Mouse (Mus musculus): ENCODE results near the gene Ackr1.
A peak's percentile ranks its signal among the peaks of the same experiment; 100 is the strongest.
"Not testable (repeated sequence)": the region's sequence is repeated elsewhere in the genome, so short reads cannot be mapped to it uniquely, and the experiment has no call there.

The Ackr1 gene

DNA sequence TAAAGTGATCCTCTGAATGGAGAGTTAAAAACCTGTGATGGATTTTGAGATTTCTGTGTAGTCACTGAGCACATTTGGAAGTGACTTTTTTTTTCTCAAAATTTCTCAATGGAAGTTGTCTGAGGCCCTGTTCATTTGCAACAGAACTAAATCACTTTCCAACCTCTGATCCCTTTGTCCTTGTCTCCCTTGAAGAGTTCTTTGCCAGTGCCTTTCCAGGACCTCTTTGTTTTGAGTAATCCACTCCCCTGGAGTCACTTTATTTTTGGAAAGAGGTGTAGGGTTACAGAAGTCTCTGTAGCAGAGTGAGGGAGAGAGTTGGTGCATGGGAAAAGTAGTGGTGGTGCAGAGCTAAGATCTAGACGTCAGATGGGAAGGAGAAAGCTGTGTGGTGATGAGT is 15.0 kb upstream of the Ackr1 start:
- no peak for DNase-seq

DNA sequence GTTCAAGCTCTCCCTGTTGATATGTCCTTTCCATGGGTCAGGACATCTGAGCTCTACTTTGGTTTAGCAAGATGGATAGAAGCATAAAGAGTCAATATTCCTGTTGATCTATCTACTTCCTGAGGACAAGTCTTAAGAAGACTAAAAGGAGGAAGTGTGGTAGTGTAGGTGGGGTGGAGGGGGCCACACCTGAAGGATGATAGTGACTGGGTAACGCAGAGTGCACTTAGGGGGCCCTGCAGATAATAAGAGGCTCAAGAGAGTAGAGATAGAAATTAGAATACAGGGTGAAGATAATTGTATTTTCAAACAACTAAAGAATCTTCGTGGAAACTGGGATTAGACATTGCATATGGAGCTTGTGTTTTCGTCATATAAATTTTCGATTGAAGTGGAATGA is 11.6 kb upstream of the Ackr1 start:
- DNase-seq: no peak

DNA sequence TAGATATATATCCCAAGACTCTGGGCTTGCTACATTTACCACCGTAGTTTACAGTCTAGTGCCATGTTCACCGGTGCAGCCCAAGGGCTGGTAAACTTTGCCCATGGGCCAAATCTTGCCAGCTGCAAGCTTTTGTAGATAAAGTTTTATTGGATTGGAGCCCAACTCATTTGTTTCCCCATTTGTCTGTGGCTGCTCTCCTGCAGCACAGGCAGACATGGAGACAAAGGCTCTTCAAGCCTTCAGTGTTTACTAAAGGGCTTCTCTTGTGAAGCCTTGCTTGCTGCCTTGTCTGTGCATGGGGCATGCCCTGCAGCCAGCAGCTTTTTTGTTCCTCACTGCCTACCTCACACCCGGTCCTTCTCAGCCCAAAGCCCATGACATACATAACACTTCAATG is 10.4 kb upstream of the Ackr1 start:
- no peak for DNase-seq

DNA sequence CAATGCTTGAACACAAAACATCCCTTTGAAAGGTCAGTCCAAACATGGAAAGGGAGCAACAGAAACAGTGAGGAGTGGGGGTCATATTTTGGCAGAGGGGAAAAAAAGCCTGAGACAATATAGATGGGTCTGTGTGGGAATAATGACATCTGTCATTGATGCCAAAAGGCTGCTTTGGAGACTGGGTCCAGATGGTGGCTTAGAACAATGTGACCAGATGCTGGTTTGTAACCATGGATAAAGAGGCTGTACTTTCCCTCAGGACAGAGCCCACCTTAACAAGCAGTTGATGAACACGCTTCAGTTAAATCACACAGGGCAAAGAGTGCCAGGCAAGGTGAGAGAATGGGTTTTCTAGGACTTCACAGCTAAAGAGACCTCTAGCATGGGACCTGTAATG is 8.9 kb upstream of the Ackr1 start:
- DNase-seq: no peak

DNA sequence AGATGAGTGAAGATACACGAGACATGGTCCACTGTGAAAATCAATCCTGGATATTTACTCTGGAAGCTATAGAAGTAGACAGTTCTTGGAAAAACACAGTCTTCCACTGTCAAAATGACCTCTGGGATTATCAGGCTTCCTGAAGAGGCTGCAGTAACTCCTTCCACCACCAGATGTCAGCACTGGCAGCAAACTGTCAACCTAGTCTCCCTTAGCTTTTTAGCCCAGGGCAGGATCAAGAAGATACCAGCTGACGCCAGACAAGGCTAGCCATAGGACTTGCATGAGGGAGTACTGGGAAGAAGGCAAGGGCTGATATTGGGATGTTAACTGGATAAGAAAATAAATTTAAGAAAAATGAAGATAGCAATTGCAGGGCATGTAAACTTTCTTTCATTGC is 6.0 kb upstream of the Ackr1 start:
- peak; percentile 75 for DNase-seq

DNA sequence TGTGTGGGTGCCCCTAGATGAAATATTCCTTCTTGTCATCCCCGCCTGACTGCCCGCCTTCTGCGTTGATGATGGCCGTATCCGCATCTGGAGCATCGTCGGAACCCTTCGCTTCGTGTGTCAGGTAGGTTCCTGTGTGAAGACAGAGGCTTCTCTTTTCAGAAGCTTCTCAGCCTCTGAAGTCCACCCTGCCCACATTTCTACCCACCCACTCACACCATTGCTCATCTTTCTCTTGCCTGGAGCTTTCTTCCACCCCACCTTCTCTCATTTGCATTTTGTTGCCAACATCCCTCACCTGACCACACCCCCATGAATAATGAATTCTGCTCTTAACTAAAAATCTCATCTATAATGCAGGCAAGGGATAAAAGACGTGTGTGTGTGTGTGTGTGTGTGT is 3.5 kb upstream of the Ackr1 start:
- peak; percentile 25 for DNase-seq

DNA sequence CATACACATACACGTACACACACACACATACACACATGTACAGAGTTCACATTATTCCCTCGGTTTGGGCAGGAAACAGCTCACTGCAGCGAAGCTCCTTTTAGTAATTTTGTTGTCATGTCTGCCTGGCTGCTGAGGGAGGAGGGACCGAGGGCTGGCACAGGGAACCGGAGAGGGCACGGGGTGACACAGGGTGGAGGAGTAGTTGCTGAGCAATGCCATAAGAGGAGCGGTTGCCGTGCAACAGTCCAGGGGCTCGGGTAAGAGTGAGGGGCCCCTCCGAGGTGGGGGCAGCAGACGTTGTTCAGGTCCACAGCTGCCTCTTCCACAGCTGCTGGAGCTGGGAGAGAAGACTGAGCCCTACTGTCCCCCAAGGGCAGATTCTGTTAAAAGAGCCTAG is 2.4 kb upstream of the Ackr1 start:
- DNase-seq: no peak

DNA sequence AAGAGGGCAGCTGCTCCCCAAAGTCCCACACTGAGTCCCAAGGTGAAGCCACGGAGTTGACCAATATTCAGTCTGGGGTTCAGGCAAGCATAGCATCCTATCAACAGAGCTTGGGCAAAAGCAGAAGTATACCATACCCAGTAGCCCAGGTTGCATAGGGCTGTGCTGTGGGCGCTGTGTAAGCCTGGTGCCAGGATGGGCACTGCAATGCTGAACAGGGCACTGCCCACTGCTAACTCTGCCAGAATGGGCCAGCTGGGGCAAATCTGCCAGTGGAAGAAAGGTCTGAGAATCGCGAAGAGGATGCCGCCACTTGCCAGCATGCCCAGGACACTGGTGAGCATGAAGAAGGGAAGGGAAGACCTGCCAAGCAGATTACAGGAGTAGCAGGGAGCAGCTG is 1.1 kb downstream of the Ackr1 start:
- peak; percentile 52 for DNase-seq

DNA sequence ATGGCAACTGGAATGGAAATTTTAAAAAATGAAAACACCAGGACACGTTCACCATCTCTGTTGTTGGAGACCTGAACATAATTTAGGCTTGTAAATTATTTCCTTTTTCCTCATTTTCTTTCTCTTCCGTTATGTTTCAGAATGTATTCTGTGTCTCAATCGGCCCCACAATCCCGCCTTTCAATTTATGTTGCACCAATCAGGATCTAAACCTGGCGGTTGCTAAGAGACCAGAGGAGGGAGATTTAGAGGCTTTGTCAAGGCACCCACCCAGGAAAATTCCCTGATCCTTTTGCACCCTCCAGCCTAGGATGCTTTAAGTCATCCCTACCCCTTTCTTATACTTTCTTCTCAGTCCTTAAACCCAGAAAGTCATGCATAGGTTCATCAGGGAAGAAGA is 3.8 kb downstream of the Ackr1 start:
- no peak for DNase-seq

DNA sequence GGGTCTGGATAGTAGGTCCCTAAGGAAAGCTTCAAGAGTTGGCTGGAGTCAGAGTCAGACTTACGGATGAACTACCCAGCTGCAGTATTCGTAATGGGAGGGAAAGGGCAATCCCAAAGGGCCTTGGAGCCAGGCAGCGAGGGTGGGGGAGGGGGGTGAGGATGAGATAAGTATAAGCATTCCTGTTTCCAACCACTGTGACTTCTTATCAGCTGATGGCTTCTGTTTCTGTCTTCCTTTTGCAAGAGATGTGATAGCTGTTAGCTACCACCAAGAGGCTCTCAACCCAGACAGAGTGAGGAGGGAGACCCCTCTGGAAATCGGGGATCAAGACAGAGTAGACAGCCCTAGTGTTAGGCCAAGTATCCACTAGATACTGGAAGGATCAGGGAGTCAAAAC is 4.4 kb downstream of the Ackr1 start:
- DNase-seq: no peak

DNA sequence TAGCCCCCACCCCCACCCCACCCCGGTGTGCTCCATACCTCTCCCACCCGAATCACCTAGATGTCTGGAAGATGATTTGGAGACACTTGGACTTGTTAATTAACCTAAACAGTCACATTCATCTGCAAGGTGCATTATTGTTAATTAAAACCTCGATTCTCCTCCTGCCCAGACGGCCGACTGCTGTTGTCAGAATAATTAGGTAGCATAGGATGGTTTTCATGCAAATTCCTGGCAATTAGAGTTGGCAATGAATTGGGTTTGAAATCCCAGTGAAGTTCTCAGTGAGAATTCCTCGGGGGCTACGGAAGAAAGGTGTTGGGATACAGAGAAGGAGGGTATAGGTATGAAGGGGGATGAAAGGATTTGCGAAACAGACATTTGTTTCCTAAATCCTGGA is 5.1 kb downstream of the Ackr1 start:
- no peak for DNase-seq

DNA sequence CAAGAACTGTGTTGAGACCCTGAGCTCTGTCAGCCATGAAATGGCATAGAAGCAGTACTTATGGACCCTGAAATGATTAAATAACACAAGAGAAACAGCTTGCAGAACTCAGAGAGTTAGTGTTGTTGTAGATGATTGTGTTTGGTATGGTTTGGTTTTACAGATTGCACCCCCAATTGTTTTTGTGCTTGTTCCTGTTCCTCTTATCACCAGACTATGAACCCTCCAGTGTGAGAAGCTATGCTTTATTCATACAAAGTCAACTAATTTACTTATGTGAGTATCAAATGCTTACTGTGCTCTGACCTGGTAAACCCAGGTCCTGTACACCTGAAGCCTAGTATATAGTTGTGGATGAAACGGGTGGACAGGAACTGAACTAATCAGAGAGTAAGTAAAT is 7.0 kb downstream of the Ackr1 start:
- no peak for DNase-seq

DNA sequence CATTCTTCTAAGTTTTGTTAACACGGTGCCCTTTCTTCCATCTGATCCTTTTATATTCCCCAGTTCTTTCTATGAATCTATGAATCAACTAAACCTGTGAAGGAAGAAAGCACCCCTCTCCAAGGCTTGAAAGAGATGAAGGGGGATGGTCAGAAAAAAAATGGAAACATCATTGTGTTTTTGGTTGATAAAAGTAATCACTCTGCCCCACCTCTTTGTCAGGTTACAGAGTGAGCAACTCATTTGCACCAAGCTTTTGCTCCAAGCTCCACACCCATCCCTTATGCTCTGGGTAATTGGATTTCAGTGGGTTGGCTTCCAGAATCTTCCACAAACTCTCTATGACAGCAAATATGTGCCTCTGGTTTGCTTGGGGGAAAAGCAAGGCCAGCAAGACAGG is 8.2 kb downstream of the Ackr1 start:
- no peak for DNase-seq

DNA sequence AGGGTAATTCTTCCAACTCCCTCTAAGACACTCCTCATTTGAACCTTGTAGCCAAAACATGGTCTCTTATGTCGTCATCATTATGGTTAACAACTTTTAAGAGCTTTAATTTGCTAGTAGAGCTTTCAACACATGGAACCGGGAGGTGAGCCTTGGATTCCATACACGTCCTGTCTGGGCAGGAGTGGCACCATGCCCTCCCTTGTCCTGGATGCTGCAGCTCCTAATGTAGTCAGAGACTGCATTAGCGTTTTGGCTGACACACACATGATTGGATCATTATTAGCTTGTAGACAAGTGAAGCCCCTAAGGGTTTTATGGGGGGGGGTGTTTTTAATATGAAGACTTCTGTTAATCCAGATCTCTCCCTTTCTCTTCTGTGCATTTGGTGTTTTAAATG is 8.6 kb downstream of the Ackr1 start:
- DNase-seq: no peak

DNA sequence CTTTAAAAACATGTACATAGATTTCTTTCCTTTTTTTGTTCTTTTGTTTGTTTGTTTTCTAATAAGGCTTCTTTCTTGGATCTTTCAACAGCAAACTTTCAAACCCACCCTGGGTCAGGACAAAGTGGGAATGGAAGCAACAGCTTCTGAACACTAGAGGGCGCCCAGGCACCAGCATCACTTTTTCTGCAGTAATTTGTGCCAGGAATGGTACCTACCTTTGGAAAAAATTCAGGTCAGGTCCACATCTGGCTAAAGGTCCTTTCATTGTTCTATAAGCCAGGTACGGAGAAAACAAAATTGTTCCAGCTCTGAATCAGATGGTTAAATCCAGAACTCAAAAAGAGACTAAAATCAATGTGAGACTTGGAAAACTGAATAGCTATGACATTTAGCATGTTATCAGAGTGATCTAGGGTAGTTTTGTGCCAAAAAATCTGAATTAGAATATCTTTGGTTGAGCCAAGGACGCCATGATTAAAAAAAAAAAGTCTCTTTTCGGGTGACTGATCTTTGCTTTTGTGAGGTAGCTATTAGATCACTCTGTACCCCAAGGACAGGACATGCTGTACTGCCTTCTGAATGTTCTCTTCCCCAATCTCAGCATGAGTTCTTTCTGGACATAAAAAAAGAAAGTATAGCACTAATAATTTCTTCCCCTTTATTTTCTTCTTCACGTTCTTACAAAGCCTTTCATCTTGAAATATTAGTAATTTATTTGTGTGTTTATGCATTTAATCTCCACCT is 9.5 kb downstream of the Ackr1 start:
- peak; percentile 44 for DNase-seq

DNA sequence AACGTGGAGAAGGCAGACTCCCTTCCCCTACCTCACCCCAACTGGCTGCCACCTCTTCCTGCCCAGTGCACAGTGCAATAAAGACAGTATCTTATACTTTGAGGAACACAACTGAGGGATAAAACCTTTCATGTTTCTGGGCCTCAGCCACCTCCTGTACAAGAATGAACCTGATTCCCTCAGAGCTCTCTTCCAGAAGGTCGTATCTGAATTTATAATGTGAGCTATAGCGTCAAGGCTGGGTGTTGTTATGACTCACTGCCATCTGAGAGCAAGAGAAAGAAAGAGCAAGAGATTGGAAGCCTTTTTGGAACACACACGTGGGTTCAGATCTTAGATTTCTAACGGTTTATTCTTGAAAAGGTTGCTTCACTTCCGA is 11.3 kb downstream of the Ackr1 start:
- no peak for DNase-seq

DNA sequence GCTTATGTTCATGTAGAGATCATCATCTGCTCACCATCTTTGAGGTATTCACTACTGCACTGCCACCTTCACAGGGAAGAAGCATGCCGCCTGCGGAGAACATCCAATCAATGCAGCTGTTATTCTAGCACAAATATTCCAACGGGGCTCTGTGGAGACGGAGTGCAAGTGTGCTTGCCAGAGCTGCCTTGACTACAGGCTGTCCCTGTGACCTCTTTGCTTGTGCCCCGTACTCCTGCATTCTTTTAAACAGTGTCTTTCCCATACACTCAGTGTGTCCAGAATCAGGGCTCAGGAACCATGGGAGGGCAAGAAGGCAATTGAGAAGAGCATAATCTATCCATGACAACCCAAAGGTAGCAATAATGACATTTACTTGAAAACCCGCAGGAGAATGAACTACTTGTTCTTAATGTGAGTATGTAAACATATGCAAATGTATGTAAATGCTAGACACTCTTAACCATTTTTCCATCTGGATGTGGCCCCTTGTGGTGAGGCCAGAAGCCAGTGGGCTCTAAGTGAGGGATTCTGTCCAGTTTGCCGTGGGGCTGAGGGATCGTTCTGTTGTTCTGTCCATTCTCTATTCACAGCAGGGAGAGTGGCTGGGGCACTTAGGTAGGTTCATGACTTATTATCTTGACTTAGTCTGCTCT is 11.8 kb downstream of the Ackr1 start:
- DNase-seq: no peak

DNA sequence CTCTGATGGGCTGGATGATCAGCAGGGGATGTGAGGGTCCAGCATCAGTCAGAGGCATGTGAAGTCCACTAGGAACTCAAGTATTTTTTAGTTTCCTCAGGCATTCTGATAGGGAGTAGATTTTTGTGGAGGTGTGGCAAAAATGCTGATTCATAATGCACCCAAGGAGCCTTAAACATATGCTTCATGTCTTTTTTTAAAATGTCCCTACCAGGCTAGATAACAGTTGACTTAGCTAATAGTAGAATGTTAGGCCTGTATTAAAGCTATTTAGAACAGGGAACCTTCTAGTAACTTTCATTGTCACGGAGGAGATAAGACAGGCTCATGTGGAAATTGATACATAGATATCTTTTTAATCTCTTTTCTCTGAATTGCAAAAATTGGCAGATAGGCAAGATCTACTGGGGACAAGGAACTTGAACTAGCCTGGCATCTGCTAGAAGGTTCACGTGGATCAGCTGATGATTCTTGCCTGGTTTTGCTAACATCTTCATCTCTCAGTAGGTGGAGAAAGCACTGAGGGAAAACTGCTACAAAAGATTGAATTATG is 15.5 kb downstream of the Ackr1 start:
- no peak for DNase-seq

DNA sequence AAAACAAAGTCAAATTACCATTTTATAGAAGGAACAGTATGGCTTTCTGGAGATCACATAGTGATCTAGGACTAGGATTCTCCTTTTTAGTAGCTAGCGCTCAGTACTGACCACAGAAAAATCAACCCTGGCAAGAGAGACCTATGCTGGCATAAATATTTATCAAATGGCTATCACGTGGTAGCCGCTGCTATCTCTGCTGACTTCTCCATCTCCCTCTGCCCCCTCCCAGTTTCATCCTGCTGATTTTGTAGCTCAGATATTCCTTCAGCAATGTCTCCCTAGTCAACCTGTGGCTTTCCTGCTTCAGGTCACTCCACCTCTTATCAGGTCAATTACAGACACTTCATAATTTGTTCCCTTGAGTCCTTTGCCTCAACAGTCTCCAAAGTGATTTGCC is 17.8 kb downstream of the Ackr1 start:
- no peak for DNase-seq

DNA sequence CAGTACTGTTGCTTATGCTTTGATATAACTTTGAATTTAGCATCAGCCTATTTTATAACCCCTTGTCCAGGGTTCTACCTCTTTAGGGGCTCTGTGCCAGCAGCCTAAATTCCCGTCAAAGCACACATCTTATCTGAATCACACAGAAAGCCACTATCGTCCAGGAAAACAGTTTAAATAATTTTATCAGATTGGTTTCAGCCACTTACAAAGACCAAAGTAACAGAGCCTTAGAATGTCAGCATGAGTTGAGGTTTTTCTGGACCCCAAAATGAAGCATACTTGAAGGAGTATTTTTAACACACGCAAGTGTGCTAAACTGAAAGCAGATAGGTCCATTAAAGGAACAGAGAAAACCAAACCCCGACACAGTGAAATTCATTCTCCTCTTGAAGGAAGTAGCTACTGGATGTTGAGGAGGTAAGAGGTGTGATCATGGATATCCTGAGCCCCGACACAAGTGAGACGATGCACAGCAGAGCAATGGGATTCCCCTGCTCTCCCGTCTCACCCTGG is 20.0 kb downstream of the Ackr1 start:
- DNase-seq: not testable (repeated sequence)

DNA sequence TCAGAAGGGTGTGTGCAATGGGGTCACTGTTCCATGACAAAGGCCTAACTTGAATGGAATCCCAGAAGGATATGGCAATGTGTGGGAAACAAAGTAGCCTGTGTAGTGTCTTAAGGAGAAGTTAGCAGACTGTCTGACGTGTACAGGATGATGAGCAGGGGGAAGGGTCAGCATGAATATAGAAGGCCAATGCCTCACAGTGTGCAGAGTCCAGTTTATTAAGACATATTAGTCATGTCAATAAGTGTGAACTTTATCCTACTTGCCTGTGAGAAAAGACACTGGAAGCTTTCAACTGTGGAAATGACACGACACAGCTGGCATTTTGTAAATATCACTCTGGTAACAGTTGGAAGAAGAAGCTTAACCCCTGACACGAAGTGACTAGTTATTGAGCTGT is 30.8 kb downstream of the Ackr1 start:
- not testable (repeated sequence) for DNase-seq

Data from cerebellum, adult 9-11 months (tissue).